Mouse (Mus musculus) hindbrain, embryonic 11.5 days (tissue): ENCODE measurements around the gene Hacd2. TPM values are rescaled to one million over a fixed set of nuclear protein-coding genes. Genes with fewer than 3 reads are reported as not detected.

Experiments
- ATAC-seq: fragments of 200-750 bp; cut with Nextera tagmentation; 2 replicates; pipeline ENCODE4 v1.8.0; 2017; ENCODE audit warnings: mild to moderate bottlenecking, moderate TSS enrichment, moderate library complexity; ENCODE audit not compliant: low FRiP score
- DNase-seq: peaks from one replicate; pipeline ENCODE4 v3.0.0-alpha.2; 2015; ENCODE audit warnings: low spot score
- H3K27ac ChIP-seq: fragments of 300-500 bp; sonication (generic); 2 replicates; pipeline ENCODE4 v1.5.1; 2014; ENCODE audit warnings: mild to moderate bottlenecking, low read depth, low read length
- H3K27me3 ChIP-seq: fragments of 300-500 bp; sonication (generic); 2 replicates; pipeline ENCODE4 v1.6.1; 2014; ENCODE audit warnings: mild to moderate bottlenecking, low read length, moderate library complexity, mixed read lengths; ENCODE audit not compliant: control insufficient read depth, insufficient read depth
- H3K36me3 ChIP-seq: fragments of 300-500 bp; sonication (generic); 2 replicates; pipeline ENCODE4 v1.6.1; 2014; ENCODE audit warnings: mild to moderate bottlenecking, low read length, moderate library complexity, mixed read lengths; ENCODE audit not compliant: control insufficient read depth, insufficient read depth
- H3K4me1 ChIP-seq: fragments of 300-500 bp; sonication (generic); replicated peaks from 2 replicates; pipeline ENCODE4 v1.6.1; 2014; ENCODE audit warnings: low read length, mixed read lengths; ENCODE audit not compliant: control insufficient read depth, insufficient read depth
- H3K4me2 ChIP-seq: fragments of 300-500 bp; sonication (generic); replicated peaks from 2 replicates; pipeline ENCODE4 v1.6.1; 2014; ENCODE audit warnings: mild to moderate bottlenecking, low read depth, low read length
- H3K4me3 ChIP-seq: fragments of 300-500 bp; sonication (generic); 2 replicates; pipeline ENCODE4 v1.5.1; 2014; ENCODE audit warnings: low read depth, low read length
- H3K9ac ChIP-seq: fragments of 300-500 bp; sonication (generic); 2 replicates; pipeline ENCODE4 v1.6.1; 2014; ENCODE audit warnings: low read depth, low read length
- H3K9me3 ChIP-seq: fragments of 300-500 bp; sonication (generic); 2 replicates; pipeline ENCODE4 v1.6.1; 2016; ENCODE audit warnings: low read length; ENCODE audit not compliant: control insufficient read depth
- WGBS: fragments of 180-500 bp; shearing (Covaris S2); extraction: QIAGEN DNeasy Blood & Tissue Kit; methylation state at CpG from one replicate; pipeline ENCODE4 v1.1.7; 2014; 5-methylcytosine and 5-hydroxymethylcytosine counted together
- polyA plus RNA-seq: library from polyadenylated mRNA; unstranded; fragments of >200 nt; fragmentation: Nextera tagmentation; extraction: Ambion mirVana; gene quantifications from 2 replicates; pipeline ENCODE4 v1.2.1, GENCODE M21; 2014

The Hacd2 gene
- polyA plus RNA-seq, 1 experiment from 2014 or later, result 27.7 TPM

DNA sequence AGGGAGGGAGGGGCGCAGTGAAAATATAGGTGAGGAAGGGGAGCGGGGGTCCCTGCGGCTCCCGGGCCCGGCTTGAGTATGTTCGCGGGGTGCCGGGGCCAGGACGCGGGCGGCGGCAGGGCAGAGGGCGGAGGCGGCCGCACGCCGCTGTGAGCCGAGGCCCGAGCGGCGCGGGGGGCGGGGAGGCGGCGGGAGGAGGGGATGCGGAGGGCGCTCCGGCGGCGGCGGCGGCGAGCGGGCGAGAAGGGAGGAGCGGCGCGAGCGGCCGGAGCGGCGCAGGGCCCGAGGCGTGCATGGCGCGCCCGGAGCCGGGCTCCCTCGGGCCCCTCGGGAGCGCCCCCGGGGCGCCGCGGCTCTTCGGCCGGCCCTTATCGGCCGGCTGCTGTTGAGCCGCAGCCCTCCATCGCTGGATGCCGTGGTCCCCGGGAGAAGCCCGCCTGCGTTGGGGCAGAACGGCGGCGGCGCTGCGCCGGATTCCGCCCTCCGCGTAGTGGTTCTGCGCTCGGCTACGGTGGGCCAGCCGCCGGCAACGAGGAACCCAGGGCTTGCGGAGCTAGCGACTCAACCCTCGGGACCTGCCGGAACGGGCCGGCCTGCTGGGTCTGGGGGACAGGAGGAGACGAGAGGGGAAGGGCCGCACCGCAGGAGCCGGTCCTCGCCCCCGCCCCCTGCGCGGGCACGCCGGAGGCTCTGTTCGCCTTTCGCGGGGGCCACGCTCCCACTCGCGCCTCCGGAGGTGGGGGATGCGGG, 132.6 kb downstream of the Hacd2 start, which contains the start of gene Adcy5:
Adcy5 (plus strand) TSS at position 237 of the 750 bp plus-strand sequence.
- ATAC-seq (peak; percentile 76), DNase-seq (peak; percentile 75)
- peaks cover 37% of the 10 kb centered on the region for H3K27me3 ChIP-seq
- peak within 1 kb of the TSS; percentile 99 for H3K4me2 ChIP-seq
- H3K4me3 ChIP-seq, result peak within 1 kb of the TSS; percentile 79
- WGBS, result under 1% methylated on average over 70 of the region's 104 CpGs
- H3K9ac ChIP-seq, result peak within 1 kb of the TSS; percentile 86
- peak within 1 kb of the TSS; percentile 78 for H3K27ac ChIP-seq
- peaks cover 3% of the 10 kb centered on the region for H3K4me1 ChIP-seq
- H3K9me3 ChIP-seq, result no peaks in the 10 kb centered on the region
- no peaks in the 10 kb centered on the region; the same call in 1 of the 2 replicates for H3K36me3 ChIP-seq

DNA sequence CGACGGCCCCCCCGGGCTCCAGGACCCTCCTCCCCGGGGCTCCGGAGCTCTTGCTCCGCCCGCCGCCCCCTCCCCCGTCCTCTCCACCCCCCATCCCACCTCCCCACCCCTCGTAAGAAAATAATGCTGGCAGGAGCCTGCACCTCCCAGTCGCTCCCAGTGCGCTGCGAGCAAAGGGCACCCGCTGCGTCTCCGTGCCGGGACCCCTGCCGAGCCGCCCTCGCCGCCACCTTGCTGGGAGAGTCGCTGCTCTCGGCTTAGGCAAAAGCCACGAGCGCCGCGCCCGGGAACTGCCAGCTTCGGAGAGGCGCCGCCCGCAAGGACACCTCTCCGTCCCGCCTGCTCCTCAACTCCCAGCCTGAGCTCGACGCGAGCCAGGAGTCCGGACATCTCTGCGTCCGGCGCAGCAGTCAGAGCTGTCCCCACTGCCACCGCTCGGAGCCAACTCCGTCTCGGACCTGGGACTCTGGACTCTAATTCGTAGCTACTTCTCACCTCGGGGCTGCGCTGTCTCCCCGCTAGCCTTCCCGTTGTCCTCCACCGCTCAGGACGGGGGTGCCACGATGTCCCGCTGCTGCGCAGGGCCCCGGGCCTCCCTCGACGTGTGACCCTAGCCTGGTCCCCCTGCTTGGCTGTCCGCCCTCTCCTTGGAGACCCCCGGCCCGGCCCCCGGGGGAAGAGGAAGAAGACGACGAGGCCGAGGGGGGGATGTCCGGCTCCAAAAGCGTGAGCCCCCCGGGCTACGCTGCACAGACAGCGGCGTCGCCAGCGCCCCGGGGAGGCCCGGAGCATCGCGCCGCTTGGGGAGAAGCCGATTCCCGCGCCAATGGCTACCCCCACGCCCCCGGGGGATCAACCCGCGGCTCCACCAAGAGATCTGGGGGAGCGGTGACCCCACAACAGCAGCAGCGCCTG, 133.4 kb downstream of the Hacd2 start:
- peak; percentile 74 for DNase-seq
- H3K4me2 ChIP-seq, result peak overlapping the region; percentile 99
- peak overlapping the region; percentile 78 for H3K27ac ChIP-seq
- peak; percentile 20 for ATAC-seq
- peaks cover 3% of the 10 kb centered on the region for H3K4me1 ChIP-seq
- H3K27me3 ChIP-seq, result peaks cover 37% of the 10 kb centered on the region
- peak overlapping the region; percentile 79 for H3K4me3 ChIP-seq
- H3K9ac ChIP-seq, result peak overlapping the region; percentile 86
- no peaks in the 10 kb centered on the region; the same call in 1 of the 2 replicates for H3K36me3 ChIP-seq
- 1% methylated on average over 77 of the region's 87 CpGs for WGBS
- no peaks in the 10 kb centered on the region for H3K9me3 ChIP-seq

DNA sequence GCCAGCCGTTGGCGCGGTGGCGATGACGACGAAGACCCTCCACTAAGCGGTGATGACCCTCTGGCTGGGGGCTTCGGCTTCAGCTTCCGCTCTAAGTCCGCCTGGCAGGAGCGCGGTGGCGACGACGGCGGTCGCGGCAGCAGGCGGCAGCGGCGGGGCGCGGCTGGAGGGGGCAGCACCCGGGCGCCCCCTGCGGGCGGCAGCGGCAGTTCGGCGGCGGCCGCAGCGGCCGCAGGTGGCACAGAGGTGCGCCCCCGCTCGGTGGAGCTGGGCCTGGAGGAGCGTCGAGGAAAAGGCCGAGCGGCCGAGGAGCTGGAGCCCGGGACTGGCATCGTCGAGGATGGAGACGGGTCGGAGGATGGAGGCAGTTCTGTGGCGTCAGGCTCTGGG, 134.1 kb downstream of the Hacd2 start:
- peak; percentile 84 for DNase-seq
- H3K9ac ChIP-seq, result peak overlapping the region; percentile 86; the same call in 1 of the 2 replicates
- peaks cover 37% of the 10 kb centered on the region for H3K27me3 ChIP-seq
- no peaks in the 10 kb centered on the region for H3K9me3 ChIP-seq
- 3% methylated on average over 43 of the region's 48 CpGs for WGBS
- peak overlapping the region; percentile 79 for H3K4me3 ChIP-seq
- ATAC-seq, result peak; percentile 2; the same call in 1 of the 2 replicates
- no peak overlapping the region for H3K27ac ChIP-seq
- peak overlapping the region; percentile 99 for H3K4me2 ChIP-seq
- no peaks in the 10 kb centered on the region; the same call in 1 of the 2 replicates for H3K36me3 ChIP-seq
- peaks cover 3% of the 10 kb centered on the region for H3K4me1 ChIP-seq

DNA sequence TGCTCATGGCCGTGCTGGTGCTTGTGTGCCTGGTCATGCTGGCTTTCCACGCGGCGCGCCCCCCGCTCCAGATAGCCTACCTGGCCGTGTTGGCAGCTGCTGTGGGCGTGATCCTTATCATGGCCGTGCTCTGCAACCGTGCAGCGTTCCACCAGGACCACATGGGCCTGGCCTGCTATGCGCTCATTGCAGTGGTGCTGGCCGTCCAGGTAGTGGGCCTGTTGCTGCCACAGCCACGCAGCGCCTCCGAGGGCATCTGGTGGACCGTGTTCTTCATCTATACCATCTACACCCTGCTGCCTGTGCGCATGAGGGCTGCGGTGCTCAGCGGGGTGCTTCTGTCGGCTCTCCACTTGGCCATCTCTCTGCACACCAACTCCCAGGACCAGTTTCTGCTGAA, 134.6 kb downstream of the Hacd2 start:
- Histone ChIP-seq H3K4me1 (peaks cover 3% of the 10 kb centered on the region), H3K9ac (0 out of 2 replicates have a peak overlapping the region, but pooled peaks have one; percentile 11)

More for the DNA sequence above, 134.6 kb downstream of the Hacd2 start:
- no peaks in the 10 kb centered on the region for H3K9me3 ChIP-seq
- peaks cover 33% of the 10 kb centered on the region for H3K27me3 ChIP-seq
- ATAC-seq, result no peak
- no peaks in the 10 kb centered on the region; the same call in 1 of the 2 replicates for H3K36me3 ChIP-seq
- H3K4me3 ChIP-seq, result peak overlapping the region; percentile 79; the same call in 1 of the 2 replicates
- 0 out of 2 replicates have a peak overlapping the region, but pooled peaks have one; percentile 99 for H3K4me2 ChIP-seq
- H3K27ac ChIP-seq, result no peak overlapping the region
- 75% methylated on average over 21 of the region's 21 CpGs for WGBS
- no peak for DNase-seq

Other genes with a start within 250 kb of the Hacd2 start
- gene Adcy5, start 132.4 kb downstream of the Hacd2 start, polyA plus RNA-seq, result 2.7 and 2.9 TPM in 2 replicates